Mouse (Mus musculus) testis, adult 2 months (tissue): ENCODE measurements around the gene Mapk8ip1. TPM values are rescaled to one million over a fixed set of nuclear protein-coding genes. Genes with fewer than 3 reads are reported as not detected.

Experiments used
- H3K27ac ChIP-seq: fragments of 200-500 bp; 2 replicates; pipeline ENCODE4 v1.5.1; 2012; ENCODE audit warnings: low read depth, low read length; ENCODE audit not compliant: control insufficient read depth, insufficient read depth
- H3K27me3 ChIP-seq: fragments of 200-500 bp; 2 replicates; pipeline ENCODE4 v1.6.1; 2012; ENCODE audit warnings: mild to moderate bottlenecking, low read length, moderate library complexity; ENCODE audit not compliant: control insufficient read depth, insufficient read depth
- H3K36me3 ChIP-seq: fragments of 200-500 bp; 2 replicates; pipeline ENCODE4 v1.6.1; 2012; ENCODE audit warnings: mild to moderate bottlenecking, low read length; ENCODE audit not compliant: control insufficient read depth, insufficient read depth
- H3K4me1 ChIP-seq: fragments of 200-500 bp; 2 replicates; pipeline ENCODE4 v1.6.1; 2012; ENCODE audit warnings: low read length; ENCODE audit not compliant: control insufficient read depth, insufficient read depth
- H3K4me3 ChIP-seq: fragments of 200-500 bp; 2 replicates; pipeline ENCODE4 v1.5.1; 2012; ENCODE audit warnings: low read depth, mild to moderate bottlenecking, low read length, moderate library complexity, mixed read lengths; ENCODE audit not compliant: control insufficient read depth
- CTCF ChIP-seq: fragments of 200-500 bp; IDR thresholded peaks from 2 replicates; pipeline ENCODE4 v1.5.1; 2012; ENCODE audit warnings: low read depth, mild to moderate bottlenecking, inconsistent platforms, low read length, moderate library complexity; ENCODE audit not compliant: control insufficient read depth, insufficient read depth, insufficient replicate concordance
- POLR2A ChIP-seq: fragments of 200-500 bp; IDR thresholded peaks from 2 replicates; pipeline ENCODE4 v1.6.1; 2012; ENCODE audit warnings: low read depth, mild to moderate bottlenecking, inconsistent platforms, low read length, moderate library complexity; ENCODE audit not compliant: control insufficient read depth
- polyA plus RNA-seq: library from polyadenylated mRNA; depleted of rRNA; stranded (reverse); fragments of >200 nt; gene quantifications from 2 replicates; pipeline ENCODE4 v1.2.3, GENCODE M21; 2012

Gene Mapk8ip1
- polyA plus RNA-seq, 1 experiment: 23.2 TPM

GRCm38 (mm10) chr2:92370821-92371805 lies 29.9 kb downstream of the Mapk8ip1 start:
- no peaks in the 10 kb centered on the region for H3K27me3 ChIP-seq
- H3K4me1 ChIP-seq: peaks cover 29% of the 10 kb centered on the region
- peak overlapping the region; percentile 14 for H3K4me3 ChIP-seq
- H3K36me3 ChIP-seq: no peaks in the 10 kb centered on the region
- H3K27ac ChIP-seq: no peak overlapping the region
- TF ChIP-seq POLR2A: no peak
- no peak for TF ChIP-seq CTCF

- TF ChIP-seq CTCF: no peak
- TF ChIP-seq POLR2A: no peak
- peak overlapping the region; percentile 8 for H3K4me3 ChIP-seq
- H3K27me3 ChIP-seq: no peaks in the 10 kb centered on the region
- H3K36me3 ChIP-seq: no peaks in the 10 kb centered on the region
- H3K4me1 ChIP-seq: peaks cover 28% of the 10 kb centered on the region
- H3K27ac ChIP-seq: no peak overlapping the region
Measured at GRCm38 (mm10) chr2:92370375-92370774, 30.7 kb downstream of the Mapk8ip1 start.

GRCm38 (mm10) chr2:92367383-92368029 lies 33.6 kb downstream of the Mapk8ip1 start:
- no peak overlapping the region for H3K27ac ChIP-seq
- H3K4me3 ChIP-seq: no peak overlapping the region
- peaks cover 24% of the 10 kb centered on the region for H3K4me1 ChIP-seq
- no peaks in the 10 kb centered on the region for H3K36me3 ChIP-seq
- H3K27me3 ChIP-seq: no peaks in the 10 kb centered on the region
- TF ChIP-seq CTCF (no peak), POLR2A (no peak)

GRCm38 (mm10) chr2:92365568-92365967 lies 35.5 kb downstream of the Mapk8ip1 start:
- H3K4me1 ChIP-seq: peaks cover 8% of the 10 kb centered on the region
- TF ChIP-seq POLR2A: no peak
- no peak for TF ChIP-seq CTCF
- H3K27ac ChIP-seq: no peak overlapping the region
- H3K36me3 ChIP-seq: no peaks in the 10 kb centered on the region
- no peaks in the 10 kb centered on the region for H3K27me3 ChIP-seq
- no peak overlapping the region for H3K4me3 ChIP-seq

GRCm38 (mm10) chr2:92364086-92364485 lies 37.0 kb downstream of the Mapk8ip1 start:
- no peak overlapping the region for H3K27ac ChIP-seq
- H3K36me3 ChIP-seq: peaks cover 1% of the 10 kb centered on the region; the same call in 1 of the 2 replicates
- TF ChIP-seq POLR2A (no peak), CTCF (no peak)
- no peaks in the 10 kb centered on the region for H3K27me3 ChIP-seq
- H3K4me1 ChIP-seq: peaks cover 4% of the 10 kb centered on the region
- no peak overlapping the region for H3K4me3 ChIP-seq

GRCm38 (mm10) chr2:92362571-92363228 lies 38.4 kb downstream of the Mapk8ip1 start:
- Histone ChIP-seq H3K4me3 (no peak overlapping the region), H3K27ac (no peak overlapping the region), H3K36me3 (peaks cover 2% of the 10 kb centered on the region), H3K4me1 (peaks cover 4% of the 10 kb centered on the region), H3K27me3 (no peaks in the 10 kb centered on the region)
- no peak for TF ChIP-seq POLR2A
- no peak for TF ChIP-seq CTCF

GRCm38 (mm10) chr2:92361795-92362194 lies 39.3 kb downstream of the Mapk8ip1 start:
- Histone ChIP-seq H3K36me3 (peaks cover 2% of the 10 kb centered on the region), H3K4me1 (0 out of 2 replicates have a peak, but pooled peaks cover under 1% of the 10 kb centered on the region), H3K4me3 (no peak overlapping the region), H3K27me3 (no peaks in the 10 kb centered on the region), H3K27ac (no peak overlapping the region)
- no peak for TF ChIP-seq POLR2A
- TF ChIP-seq CTCF: no peak
